Mouse (Mus musculus) adrenal gland, postnatal 4 days (tissue): ENCODE measurements around the gene Ccdc105. TPM values are rescaled to one million over a fixed set of nuclear protein-coding genes. Genes with fewer than 3 reads are reported as not detected.
A peak's percentile ranks its signal among the peaks of the same experiment; 100 is the strongest.

Experiments used
- DNase-seq, 2 experiments: peaks; one replicate each; pipeline ENCODE4 v3.0.0; 2021 to 2022; ENCODE audit warnings: low spot score in 2 of 2, mixed read lengths in 2 of 2
- long read RNA-seq, 2 experiments: library from polyadenylated mRNA; stranded (forward); transcript quantifications; one replicate each; pipeline ENCODE4 v2.0.0; 2021
- total RNA-seq, 2 experiments: library from RNA; stranded (reverse); gene quantifications; 2 replicates each; pipeline ENCODE4 v1.2.3; 2021

The Ccdc105 gene
- total RNA-seq: not detected
- long read RNA-seq, experiment 1: 0 reads
- long read RNA-seq, experiment 2: 0 reads

DNA sequence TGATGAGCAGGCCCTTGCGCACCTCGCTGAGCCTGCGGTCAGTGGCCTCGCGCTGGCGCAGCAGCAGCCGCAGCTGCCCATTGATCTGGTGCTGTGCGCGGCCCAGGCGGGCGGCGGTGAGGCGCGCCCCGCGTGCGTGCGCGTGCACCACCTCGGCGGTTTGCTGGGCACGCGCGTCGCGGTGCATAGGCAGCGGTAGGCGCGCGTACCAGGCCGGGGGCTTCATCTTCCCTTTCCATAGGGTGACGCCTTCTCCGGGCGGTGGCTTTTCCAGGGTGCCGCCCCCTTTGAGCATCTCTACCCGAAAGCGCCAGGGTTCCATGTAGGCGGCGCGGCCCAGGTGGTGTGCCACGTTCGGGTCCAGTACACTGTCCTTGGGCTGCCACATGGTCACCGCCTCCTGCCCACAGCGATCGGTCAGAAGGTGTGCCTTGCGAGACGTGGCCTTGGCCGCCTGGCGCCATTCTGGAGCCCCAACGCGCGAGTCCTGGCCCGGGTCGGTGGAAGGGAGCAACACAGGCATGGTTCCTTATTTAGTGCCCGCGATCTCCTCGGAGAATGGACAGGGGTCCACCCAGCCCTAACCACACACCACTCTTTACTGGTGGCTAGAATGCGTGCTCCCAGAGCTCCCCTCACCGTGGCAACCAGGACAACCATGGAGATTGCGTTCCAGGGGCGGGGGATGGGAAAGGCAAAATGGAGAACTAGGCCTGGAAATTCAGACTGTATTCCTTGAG, at the start of gene Ccdc105:
Ccdc105 (minus strand) TSS at position 614 of the 740 bp plus-strand sequence.
- peak; percentile 18 to 30 for DNase-seq

DNA sequence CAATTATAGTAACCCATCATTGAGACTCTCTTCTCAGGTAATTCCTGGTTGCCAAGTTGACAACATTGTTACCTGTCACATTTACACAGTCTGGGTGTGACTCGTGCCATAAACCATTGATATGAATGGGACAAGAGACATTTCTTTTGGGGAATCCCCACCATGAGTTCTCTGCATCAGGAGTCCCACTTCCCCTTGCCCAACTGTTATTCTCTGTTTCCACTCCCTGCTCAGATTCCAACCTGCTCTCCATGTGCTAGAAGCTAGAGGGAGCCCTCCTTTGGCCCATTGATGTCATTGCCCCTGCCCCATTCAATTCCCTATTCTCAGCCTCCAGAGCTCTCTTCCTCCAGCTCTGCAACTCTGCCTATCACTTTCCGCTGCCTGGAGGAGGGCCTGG, 48.6 kb upstream of the Ccdc105 start:
- no peak for DNase-seq

DNA sequence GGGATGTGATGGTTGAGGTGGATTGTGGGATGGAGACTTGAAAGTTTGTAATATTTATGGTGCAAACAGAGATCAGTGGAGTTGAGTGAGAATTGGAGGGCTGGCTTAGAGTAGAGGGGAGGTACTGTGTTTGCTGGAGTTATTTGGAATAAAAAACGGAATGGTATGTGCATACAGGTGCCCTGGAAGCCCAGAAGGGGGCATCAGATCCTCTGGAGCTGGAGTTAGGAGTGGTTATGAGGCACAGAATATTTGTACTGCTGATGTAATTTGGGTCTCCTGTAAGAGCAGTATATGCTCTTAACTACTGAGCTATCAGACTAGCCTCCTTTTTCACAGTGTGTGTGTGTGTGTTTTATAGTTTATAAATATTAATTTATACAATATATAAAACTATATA, 37.7 kb upstream of the Ccdc105 start:
- DNase-seq: no peak

DNA sequence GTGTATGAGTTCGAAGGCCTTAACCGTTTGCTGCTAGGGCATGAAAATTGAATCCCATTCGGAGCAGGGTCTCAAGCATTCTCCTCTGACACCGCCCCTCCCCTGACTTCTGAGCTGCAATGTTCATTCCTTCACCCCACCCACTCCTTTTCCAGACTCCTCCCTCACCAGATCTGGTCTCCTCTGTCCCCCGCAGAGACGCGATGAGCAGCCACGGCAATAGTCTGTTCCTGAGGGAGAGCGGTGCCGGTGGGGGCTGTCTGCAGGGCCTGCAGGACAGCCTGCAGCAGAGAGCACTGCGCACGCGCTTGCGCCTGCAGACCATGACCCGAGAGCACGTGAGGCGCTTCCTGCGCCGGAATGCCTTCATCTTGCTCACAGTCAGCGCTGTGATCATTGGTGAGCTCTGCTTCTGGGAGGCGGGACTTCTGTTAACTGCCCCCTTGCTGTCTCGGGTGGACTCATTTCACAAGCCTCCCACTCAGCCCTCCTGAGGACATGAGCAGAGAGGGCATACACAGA, 34.8 kb upstream of the Ccdc105 start:
- peak; percentile 31 to 53 for DNase-seq

DNA sequence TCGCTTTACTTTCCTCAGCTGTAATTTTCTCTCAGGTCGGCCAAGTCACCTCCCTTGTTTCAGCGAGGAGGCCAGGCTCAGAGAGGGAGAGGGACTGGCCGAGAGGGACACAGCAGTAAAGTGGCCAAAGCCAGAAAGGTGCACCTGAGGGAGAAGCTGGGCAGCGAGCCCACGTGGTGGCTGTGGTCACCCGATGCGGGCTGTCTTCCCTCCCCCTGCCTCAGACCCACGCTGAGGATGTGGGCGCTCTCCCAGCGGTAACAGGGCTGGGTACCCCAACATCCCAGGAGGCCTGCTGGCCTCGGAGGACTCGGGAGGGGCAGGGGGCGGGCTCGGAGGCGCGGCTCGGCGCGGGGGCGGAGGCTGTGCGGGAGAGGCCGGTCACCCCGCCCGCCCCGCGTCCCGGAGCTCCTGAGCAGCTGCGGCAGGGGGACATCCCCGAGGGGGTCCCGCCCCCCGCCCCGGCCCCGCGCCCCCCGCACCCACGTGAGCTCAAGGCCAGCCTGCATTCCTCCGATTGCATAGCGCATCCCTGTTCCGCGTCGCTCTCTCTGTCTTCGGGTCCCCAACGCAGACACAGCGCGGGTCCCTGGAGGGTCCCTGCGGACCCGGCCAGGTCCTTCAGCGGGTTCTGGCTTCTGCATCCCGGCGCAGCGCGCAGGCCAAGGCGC, 27.3 kb upstream of the Ccdc105 start, which contains the start of gene Slc1a6:
Slc1a6 (plus strand) TSS at position 516 of the 671 bp plus-strand sequence.
- DNase-seq: no peak

DNA sequence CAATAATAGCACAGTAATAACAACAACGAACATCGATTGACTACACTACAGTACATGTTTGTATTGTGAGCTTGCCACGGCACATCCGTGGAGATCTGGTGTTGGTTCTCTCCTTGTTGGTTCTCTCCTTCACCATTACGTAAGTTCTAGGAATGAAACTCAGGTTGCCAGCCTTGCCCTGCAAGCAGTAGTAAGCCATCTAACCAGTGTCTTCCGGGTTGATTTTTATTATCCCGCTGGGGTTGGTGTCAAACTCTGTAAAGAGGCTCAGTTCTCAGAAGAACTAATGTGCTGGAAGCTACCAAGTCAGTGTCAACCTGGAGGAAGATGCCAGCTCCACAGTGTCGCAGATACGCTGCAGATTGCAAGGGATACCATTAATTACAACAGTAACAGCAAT, 26.7 kb upstream of the Ccdc105 start:
- no peak for DNase-seq

DNA sequence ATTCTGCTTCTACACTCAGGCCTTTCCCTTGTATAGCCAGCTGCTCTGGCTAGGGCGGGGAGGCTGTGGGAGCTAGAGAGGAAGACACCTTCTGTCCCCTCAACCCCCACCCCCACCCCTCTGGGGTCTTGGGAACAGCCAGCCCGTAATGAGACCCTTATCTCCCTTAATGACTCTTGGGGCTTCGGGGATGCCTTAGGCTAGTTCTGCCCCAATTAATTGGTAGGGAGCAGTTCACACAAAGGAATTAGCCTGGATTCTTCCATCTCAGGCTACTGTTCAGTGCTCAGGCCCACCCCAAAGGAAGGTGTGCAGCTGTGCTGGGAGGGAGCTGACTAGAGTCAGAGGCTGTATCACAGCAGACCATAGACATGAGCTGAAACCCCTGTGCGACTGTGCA, 23.0 kb upstream of the Ccdc105 start:
- DNase-seq: no peak

DNA sequence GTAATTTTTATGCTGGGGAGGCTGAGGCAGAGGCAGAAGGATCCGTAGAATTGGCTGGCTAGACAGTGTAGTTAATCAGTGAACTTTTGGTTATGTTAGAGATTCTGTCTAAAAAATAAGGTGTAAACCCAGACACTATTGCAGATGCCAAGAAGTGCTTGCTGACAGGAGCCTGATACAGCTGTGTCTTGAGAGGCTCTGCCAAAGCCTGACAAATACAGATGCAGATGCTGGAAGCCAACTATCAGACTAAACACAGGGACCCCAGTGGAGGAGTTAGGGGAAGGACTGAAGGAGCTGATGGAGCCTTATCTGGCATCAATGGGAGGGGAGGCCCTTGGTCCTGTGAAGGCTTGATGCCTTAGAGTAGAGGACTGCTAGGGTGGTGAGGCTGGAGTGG, 12.7 kb upstream of the Ccdc105 start:
- DNase-seq: no peak

DNA sequence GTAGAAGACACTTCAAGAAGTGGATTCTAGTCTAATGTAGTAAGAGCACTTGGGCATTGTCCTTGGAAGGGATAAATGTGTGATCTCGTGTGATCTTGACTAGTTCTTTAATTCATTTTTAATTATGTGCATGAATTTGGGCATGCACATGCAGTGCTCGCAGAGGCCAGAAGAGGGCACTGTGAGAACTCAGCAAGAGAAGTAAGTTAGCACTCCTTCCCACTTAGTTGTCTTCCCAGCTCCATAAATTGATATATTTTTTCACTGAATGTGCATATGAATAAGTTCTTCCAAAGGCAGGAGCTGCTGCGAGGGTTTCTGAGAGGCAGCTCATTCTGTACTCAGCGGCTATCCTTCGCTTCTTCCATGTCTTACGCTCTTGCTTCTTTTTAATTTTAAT, 3.2 kb upstream of the Ccdc105 start:
- DNase-seq: peak; percentile 30 to 51

DNA sequence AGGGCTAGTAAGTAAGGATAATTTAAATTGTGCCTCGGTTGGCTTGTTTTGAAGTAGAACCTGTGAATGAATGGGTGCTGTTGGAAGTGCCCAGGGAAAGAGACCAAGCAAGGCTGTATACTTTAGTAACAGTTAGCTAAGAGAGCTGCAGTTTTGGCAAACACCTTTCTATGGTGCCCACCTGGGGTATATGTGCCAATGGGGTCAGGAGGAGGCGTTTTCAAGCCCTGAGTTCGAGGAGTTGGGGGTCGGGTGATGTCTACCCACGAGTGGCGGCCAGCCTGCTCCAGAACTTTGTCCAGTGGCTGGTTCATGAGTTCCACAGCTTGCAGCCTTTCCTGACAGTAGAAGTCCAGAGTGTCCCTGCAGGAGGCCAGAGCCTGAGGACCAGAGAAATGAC, 3.9 kb downstream of the Ccdc105 start:
- DNase-seq: no peak

DNA sequence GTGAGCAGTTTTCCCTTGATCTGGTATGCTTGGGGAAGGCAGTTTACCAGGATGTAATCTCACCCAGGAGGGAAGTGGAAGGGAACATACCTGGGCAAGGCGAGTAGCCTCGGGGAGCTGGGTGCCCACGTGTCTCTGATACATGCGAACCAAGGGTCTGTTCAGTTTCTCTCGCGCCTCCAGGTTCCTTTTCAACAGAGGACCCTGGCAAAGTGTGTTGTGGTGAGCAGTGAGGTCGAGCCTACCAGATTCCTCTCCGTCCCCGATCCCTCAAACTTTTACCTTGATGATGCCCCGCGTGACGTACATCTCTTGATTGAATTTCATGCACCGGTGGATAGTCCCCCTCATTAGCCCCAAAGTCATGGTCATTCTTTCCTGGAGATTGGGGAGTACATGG, 4.7 kb downstream of the Ccdc105 start:
- DNase-seq: no peak

DNA sequence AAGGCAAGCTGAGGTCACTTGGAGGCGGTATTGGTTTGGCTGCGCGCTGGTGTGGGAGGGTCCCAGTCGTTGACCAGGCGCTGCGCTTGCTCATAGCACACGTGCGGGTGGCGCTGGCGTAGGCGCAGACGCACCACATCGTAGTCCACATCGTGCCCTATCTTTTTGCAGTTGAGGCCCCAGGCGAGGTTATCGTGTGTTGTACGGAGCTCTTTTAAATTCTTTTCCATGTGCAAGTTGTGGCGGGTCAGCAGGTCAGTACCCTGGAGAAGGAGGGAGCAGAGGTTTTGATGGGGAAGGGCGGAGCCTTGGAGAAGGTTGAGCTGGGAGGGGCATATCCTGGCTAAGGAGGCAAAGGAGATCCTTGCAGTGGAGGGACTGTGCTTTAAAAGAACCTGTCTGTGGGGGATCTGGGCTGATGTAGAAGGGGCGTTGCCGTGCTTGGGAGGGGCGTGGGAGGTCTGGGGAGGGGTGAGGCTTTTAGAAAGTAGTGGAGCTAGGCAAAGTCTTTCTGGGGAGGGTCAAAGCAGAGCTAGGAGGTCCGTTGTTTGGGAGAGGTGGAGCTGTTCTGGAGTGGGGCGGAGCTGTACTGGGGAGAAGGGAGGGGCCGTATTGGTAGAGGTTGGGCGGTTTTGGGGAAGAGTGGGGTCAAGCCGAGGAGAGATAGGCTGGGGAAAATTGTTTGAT, 5.7 kb downstream of the Ccdc105 start:
- DNase-seq: no peak

DNA sequence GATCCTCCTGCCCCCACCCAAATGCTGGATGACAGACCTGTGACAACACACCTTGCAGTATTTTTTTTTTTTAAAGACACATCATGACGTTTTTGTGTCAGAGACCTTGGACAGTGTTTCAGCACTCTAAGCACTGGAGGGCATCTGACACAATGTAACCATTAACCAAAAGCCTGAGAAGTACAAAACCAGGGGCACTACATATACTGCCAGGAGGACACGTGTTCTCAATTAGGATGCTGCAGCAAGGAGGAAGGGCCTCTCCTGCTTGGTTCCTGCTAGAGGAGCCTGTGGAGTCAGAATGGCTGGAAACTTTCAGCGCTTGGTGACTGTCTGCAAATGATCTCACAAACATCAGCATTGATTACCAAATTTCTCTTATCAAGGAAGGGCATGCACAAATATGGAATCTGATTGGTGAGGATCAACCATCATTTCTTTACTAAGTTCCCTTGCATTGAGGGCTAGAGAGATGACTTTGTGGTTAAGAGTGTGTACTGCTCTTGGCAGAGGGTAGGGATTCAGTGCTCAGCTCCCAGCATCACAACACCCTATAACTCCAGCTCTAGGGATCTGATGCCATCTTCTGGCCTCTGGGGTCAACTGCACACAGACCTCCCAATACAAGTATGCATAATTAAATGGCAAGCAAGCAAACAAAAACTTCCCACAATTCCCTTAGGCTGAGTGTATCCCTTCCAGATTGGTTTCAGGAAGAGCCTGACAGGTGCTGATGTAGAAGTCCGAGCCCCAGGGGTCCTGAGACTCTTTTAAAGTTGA, 7.2 kb downstream of the Ccdc105 start:
- no peak for DNase-seq

DNA sequence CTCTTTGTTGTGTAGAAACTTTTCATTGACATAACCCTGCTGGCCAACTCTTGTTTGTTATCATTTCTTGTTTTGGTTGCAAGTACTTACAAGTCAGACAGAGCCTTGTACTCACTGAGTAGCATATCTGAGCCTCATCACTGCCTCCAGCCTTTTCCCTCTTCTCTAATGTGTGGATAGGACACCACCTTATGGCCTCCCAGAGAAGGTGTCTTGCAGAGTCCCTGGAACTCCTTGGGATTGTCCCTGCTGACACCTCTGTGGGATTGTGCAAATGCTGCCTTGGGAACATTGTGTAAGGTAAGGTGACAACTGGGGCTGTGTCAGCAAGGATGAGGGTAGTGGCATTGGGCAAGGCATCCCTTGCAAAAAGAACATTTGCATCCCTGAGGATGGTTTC, 9.1 kb downstream of the Ccdc105 start:
- DNase-seq: no peak

DNA sequence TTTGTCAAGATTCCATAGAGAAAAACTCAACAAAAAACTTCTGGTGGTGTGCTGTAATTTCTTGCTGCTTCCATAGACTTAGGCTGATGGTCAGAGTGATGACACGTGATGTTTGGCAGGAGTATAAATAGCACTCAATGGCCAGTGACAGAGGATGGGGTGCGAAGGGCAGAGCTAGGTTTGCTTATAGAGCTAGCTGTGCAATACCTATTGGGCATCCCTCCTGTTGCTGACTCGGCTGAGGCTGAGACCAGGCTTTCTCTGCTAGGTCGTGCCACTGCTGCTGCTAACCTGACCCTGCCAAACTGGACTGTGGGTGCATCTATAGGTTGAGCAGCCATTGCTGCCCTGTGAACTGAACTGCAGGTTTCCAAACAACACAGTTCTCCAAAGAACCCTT, 13.0 kb downstream of the Ccdc105 start:
- no peak for DNase-seq

DNA sequence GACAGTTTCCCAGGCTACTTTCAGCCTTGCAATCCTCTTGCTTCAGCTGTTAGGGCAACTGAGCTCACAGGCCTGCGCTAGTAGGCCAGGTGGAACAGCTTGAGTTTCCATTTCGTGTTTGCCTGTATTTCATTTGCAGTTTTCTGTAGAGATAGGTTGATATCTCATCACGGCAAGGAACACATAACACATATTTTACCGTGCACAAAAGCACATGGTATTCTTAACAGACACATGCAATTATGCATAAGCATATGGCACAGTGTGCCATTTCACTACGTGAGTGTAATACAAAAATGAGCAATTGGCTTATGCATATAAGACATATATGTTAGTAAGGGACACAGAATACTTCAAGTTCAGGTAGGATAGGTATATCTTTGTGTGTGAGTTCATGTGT, 25.0 kb downstream of the Ccdc105 start:
- no peak for DNase-seq

DNA sequence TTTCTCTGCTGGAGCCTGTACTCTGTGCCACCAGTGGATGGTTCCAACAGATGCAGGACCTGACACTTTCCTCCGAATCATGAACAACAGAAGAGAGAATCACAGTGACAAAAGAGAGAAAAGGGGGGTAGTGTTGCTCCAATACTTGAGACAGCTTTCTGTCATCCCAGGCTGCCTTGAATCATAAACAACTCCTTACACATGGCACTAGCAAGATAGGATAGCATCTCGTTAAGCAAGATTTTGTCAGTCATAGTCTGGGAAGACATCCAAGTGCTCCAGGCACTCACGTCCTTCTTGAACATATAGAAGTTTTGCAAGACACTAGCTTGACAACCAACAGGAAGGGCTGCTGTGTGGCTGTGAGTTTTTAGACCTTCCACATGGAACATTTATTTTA, 25.8 kb downstream of the Ccdc105 start:
- no peak for DNase-seq

DNA sequence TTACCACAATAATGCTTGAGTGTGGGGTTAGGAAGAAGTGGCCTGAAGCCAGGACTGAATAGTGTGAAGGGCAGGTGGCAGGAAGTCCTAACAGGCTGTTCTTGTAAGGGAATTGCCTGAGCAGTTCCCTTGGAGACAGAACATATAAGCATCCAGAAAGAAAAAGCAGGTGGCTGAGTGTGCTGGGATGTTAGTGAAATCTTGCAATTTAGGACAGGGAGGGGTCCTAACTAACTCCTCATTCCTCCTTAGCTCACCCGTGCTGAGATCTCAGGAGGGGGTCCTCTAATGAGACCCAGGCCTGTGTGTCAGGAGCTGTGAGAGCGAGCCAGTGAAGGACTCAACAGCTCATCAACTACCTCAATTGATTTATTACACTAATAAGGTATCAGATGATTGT, 29.4 kb downstream of the Ccdc105 start:
- no peak for DNase-seq

DNA sequence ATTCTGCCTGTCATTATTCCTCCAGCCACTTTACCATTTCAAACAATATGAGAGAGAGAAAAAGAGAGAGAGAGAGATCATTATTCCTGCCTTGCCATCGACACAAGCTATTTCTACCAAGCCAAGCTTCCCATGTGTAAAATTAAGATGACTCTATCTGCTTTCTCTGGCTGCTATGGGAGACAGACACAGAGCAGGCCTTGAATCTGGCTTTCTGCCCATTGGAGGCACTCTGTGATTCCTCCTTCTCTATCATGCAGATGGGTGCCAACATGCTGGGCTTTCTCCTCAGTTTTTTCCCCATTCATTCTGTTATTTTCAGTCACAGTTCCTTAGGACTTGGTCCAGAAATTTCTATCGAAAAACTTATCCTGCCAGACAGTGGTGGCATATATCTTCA, 30.2 kb downstream of the Ccdc105 start:
- DNase-seq: no peak

DNA sequence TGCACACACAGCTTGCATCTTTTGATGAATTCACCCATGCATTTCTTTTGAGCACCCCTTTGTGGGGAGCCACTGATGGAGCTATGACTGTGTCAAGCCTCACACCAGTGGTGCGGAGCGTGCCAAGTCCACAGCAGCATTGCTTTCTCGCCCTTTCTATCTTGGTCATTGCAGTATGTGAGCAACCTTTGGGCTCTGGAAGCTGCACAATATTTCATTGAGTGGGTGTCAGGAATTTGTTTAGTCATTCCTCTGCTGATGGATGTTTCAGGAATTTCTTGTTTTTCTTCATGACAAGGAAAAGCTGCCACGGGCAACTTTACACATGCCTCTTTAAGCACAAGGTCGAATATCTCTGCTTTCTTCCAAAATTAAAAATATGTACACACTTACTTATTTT, 30.8 kb downstream of the Ccdc105 start:
- no peak for DNase-seq

DNA sequence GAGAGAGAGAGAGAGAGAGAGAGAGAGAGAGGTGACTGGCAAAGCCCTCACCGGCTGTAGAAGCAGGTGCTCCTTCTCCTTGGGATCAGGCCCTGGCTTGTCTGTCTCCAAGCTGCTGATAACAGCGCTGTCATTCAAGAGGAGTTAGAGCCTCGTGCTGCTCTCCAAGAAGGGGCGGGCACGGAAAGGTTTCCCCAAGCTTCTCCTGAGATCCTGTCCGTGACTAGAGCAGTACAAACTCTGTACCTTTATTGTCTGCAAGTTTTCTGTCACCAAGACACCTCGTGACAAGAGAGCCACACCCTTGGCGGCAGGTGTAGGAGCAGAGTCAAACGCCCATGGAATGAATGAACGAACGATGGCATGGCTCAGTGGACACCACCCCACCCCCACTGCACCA, 34.8 kb downstream of the Ccdc105 start, which contains the start of gene Casp14:
Casp14 (minus strand) TSS at position 239 of the 400 bp plus-strand sequence.
- no peak for DNase-seq
